8 mouse cellular contexts compared by ENCODE assay signal in genomic region chr7:101906696-101907095, GRCm38 (mm10). TPM values are rescaled to one million over a fixed set of nuclear protein-coding genes. Genes with fewer than 3 reads are reported as not detected.
A peak's percentile ranks its signal among the peaks of the same experiment; 100 is the strongest.
DNase-seq lines count a peak whose midpoint lies in the region; ATAC-seq and TF ChIP-seq lines count a peak whose summit lies in the region.

No protein-coding gene starts in this region.

- no peak for ATAC-seq in kidney, postnatal 0 days (replicated peaks; ENCODE audit: low FRiP score, low read depth)
- no peak for ATAC-seq in hindbrain, embryonic 15.5 days (ENCODE audit: low FRiP score, low read depth)
- ATAC-seq in cerebellum, adult (ENCODE audit: insufficient number of reproducible peaks, low FRiP score, low TSS enrichment), result no peak

- H3K27me3 ChIP-seq in kidney, postnatal 0 days (ENCODE audit: insufficient read depth, low read length), result no peaks in the 10 kb centered on the region
- no peaks in the 10 kb centered on the region for H3K27me3 ChIP-seq in hindbrain, embryonic 15.5 days
- no peaks in the 10 kb centered on the region for H3K27me3 ChIP-seq in megakaryocyte, embryonic 14.5 days (replicated peaks)

- H3K36me3 ChIP-seq in kidney, postnatal 0 days (ENCODE audit: insufficient read depth, low read length), result peaks cover 15% of the 10 kb centered on the region; the same call in 1 of the 2 replicates
- H3K36me3 ChIP-seq in hindbrain, embryonic 15.5 days, result peaks cover 23% of the 10 kb centered on the region
- H3K36me3 ChIP-seq in megakaryocyte, embryonic 14.5 days (replicated peaks; ENCODE audit: low read length), result peaks cover 50% of the 10 kb centered on the region

- H3K4me2 ChIP-seq in kidney, postnatal 0 days (ENCODE audit: low read length), result peak overlapping the region; percentile 56
- H3K4me2 ChIP-seq in hindbrain, embryonic 15.5 days, result peak overlapping the region; percentile 64

- peaks cover 4% of the 10 kb centered on the region; the same call in 1 of the 2 replicates for H3K4me1 ChIP-seq in kidney, postnatal 0 days (replicated peaks; ENCODE audit: insufficient read depth, low read length)
- H3K4me1 ChIP-seq in brown adipose tissue, adult 24 weeks (ENCODE audit: control insufficient read depth, insufficient read depth, insufficient read length, low read length), result peaks cover 20% of the 10 kb centered on the region
- peaks cover 31% of the 10 kb centered on the region for H3K4me1 ChIP-seq in hindbrain, embryonic 15.5 days (replicated peaks)
- peaks cover 54% of the 10 kb centered on the region for H3K4me1 ChIP-seq in megakaryocyte, embryonic 14.5 days

- no peaks in the 10 kb centered on the region for H3K9me3 ChIP-seq in kidney, postnatal 0 days (replicated peaks; ENCODE audit: low read length)
- H3K9me3 ChIP-seq in hindbrain, embryonic 15.5 days, result no peaks in the 10 kb centered on the region
- H3K9me3 ChIP-seq in megakaryocyte, embryonic 14.5 days, result 0 out of 2 replicates have a peak, but pooled peaks cover 3% of the 10 kb centered on the region

- H3K9ac ChIP-seq in kidney, postnatal 0 days (ENCODE audit: low read depth, low read length), result peak overlapping the region; percentile 83; the same call in 1 of the 2 replicates
- peak overlapping the region; percentile 93; the same call in 1 of the 2 replicates for H3K9ac ChIP-seq in hindbrain, embryonic 15.5 days

- H3K4me3 ChIP-seq in kidney, postnatal 0 days (replicated peaks; ENCODE audit: low read depth, low read length), result peak overlapping the region; percentile 65
- peak overlapping the region; percentile 86 for H3K4me3 ChIP-seq in brown adipose tissue, adult 24 weeks (ENCODE audit: insufficient read depth, low read depth, low read length)
- H3K4me3 ChIP-seq in hindbrain, embryonic 15.5 days, result peak overlapping the region; percentile 87
- peak overlapping the region; percentile 94 for H3K4me3 ChIP-seq in megakaryocyte, embryonic 14.5 days (replicated peaks)

- no peak for TF ChIP-seq CTCF in kidney, postnatal 0 days (IDR thresholded peaks at IDR 0.05; ENCODE audit: low read depth)

- WGBS in kidney, postnatal 0 days, result 54% methylated on average over 8 of the region's 8 CpGs
- 74% methylated on average over 8 of the region's 8 CpGs for WGBS in hindbrain, embryonic 15.5 days

- no peak for DNase-seq in kidney, postnatal 0 days (ENCODE audit: low spot score)
- DNase-seq in kidney, adult 11 months, result no peak
- no peak for DNase-seq in left cerebral cortex, adult 11 months (ENCODE audit: low spot score)
- no peak for DNase-seq in thymus, adult 18-20 months

- H3K27ac ChIP-seq in kidney, postnatal 0 days, result peak overlapping the region; percentile 95; the same call in 1 of the 2 replicates
- H3K27ac ChIP-seq in brown adipose tissue, adult 24 weeks (replicated peaks; ENCODE audit: low read depth, low read length), result peak overlapping the region; percentile 97
- H3K27ac ChIP-seq in hindbrain, embryonic 15.5 days (replicated peaks), result no peak overlapping the region

RNA-seq across cellular contexts. Expression of gene Tomt, which starts 0.5 kb away (rescaled TPM):
- polyA plus RNA-seq in kidney, postnatal 0 days (2015; fragmentation: Nextera tagmentation; extraction: Ambion mirVana), result 0.13 and 0.34 TPM in 2 replicates
- polyA plus RNA-seq in brown adipose tissue, adult 24 weeks (2012; ENCODE audit: insufficient read depth, insufficient read length, missing spikeins), result not detected in 2 replicates
- 0.45 and 0.49 TPM in 2 replicates for polyA plus RNA-seq in hindbrain, embryonic 15.5 days (2015; fragmentation: Nextera tagmentation; extraction: Ambion mirVana)
- polyA plus RNA-seq in megakaryocyte, embryonic 14.5 days (2012; ENCODE audit: insufficient read depth, low replicate concordance), result not detected in 2 replicates

RNA-seq across cellular contexts. Expression of gene Lamtor1, which starts 1.0 kb away (rescaled TPM):
- polyA plus RNA-seq in kidney, postnatal 0 days (2015; fragmentation: Nextera tagmentation; extraction: Ambion mirVana), result 164 and 165 TPM in 2 replicates
- polyA plus RNA-seq in brown adipose tissue, adult 24 weeks (2012; ENCODE audit: insufficient read depth, insufficient read length, missing spikeins), result 169 and 170 TPM in 2 replicates
- polyA plus RNA-seq in hindbrain, embryonic 15.5 days (2015; fragmentation: Nextera tagmentation; extraction: Ambion mirVana), result 155 and 165 TPM in 2 replicates
- 156 and 181 TPM in 2 replicates for polyA plus RNA-seq in megakaryocyte, embryonic 14.5 days (2012; ENCODE audit: insufficient read depth, low replicate concordance)

RNA-seq across cellular contexts. Expression of gene Lrrc51, which starts 27.0 kb away (rescaled TPM):
- polyA plus RNA-seq in kidney, postnatal 0 days (2015; fragmentation: Nextera tagmentation; extraction: Ambion mirVana), result 9.6 and 11.4 TPM in 2 replicates
- polyA plus RNA-seq in brown adipose tissue, adult 24 weeks (2012; ENCODE audit: insufficient read depth, insufficient read length, missing spikeins), result 9.6 and 25.0 TPM in 2 replicates
- polyA plus RNA-seq in hindbrain, embryonic 15.5 days (2015; fragmentation: Nextera tagmentation; extraction: Ambion mirVana), result 12.5 and 15.2 TPM in 2 replicates
- not detected in 2 replicates for polyA plus RNA-seq in megakaryocyte, embryonic 14.5 days (2012; ENCODE audit: insufficient read depth, low replicate concordance)

RNA-seq across cellular contexts. Expression of gene Numa1, which starts 27.2 kb away (rescaled TPM):
- polyA plus RNA-seq in kidney, postnatal 0 days (2015; fragmentation: Nextera tagmentation; extraction: Ambion mirVana), result 41.7 and 45.9 TPM in 2 replicates
- 55.8 and 74.0 TPM in 2 replicates for polyA plus RNA-seq in brown adipose tissue, adult 24 weeks (2012; ENCODE audit: insufficient read depth, insufficient read length, missing spikeins)
- 43.3 and 46.5 TPM in 2 replicates for polyA plus RNA-seq in hindbrain, embryonic 15.5 days (2015; fragmentation: Nextera tagmentation; extraction: Ambion mirVana)
- 57.5 and 58.2 TPM in 2 replicates for polyA plus RNA-seq in megakaryocyte, embryonic 14.5 days (2012; ENCODE audit: insufficient read depth, low replicate concordance)

RNA-seq across cellular contexts. Expression of gene Folr1, which starts 36.1 kb away (rescaled TPM):
- 164 and 166 TPM in 2 replicates for polyA plus RNA-seq in kidney, postnatal 0 days (2015; fragmentation: Nextera tagmentation; extraction: Ambion mirVana)
- not detected in 2 replicates for polyA plus RNA-seq in brown adipose tissue, adult 24 weeks (2012; ENCODE audit: insufficient read depth, insufficient read length, missing spikeins)
- 29.8 and 51.4 TPM in 2 replicates for polyA plus RNA-seq in hindbrain, embryonic 15.5 days (2015; fragmentation: Nextera tagmentation; extraction: Ambion mirVana)
- polyA plus RNA-seq in megakaryocyte, embryonic 14.5 days (2012; ENCODE audit: insufficient read depth, low replicate concordance), result not detected in 2 replicates

Comparison
In these comparisons a context has a peak if more than half of its experiments do, and no peak if none do; other contexts are left out.
1. RNA of gene Lrrc51, which starts 27.0 kb away (polyA plus RNA-seq): 9.6 to 25.0 TPM in brown adipose tissue, adult 24 weeks, 12.5 to 15.2 TPM in hindbrain, embryonic 15.5 days and 9.6 to 11.4 TPM in kidney, postnatal 0 days; not detected in megakaryocyte, embryonic 14.5 days; every median in the first group is over 10 times any median in the second.
2. Peak in every context shown above with its lines, with median percentiles within 50 percentile points of each other: H3K4me3 ChIP-seq.